Mouse (Mus musculus) stomach, embryonic 16.5 days (tissue): ENCODE results near the gene 2210011C24Rik. TPM values are rescaled to one million over a fixed set of nuclear protein-coding genes. Genes with fewer than 3 reads are reported as not detected.
A peak's percentile ranks its signal among the peaks of the same experiment; 100 is the strongest.

Source experiments
- ATAC-seq: fragments of 200-750 bp; cut with Nextera tagmentation; 2 replicates; pipeline ENCODE4 v1.8.0; 2017; ENCODE audit warnings: moderate number of reproducible peaks, moderate TSS enrichment; ENCODE audit not compliant: insufficient read depth, low FRiP score
- H3K27ac ChIP-seq: fragments of 300-500 bp; sonication (generic); 2 replicates; pipeline ENCODE4 v1.5.1; 2014; ENCODE audit warnings: low read length
- H3K27me3 ChIP-seq: fragments of 300-500 bp; sonication (generic); 2 replicates; pipeline ENCODE4 v1.6.1; 2014; ENCODE audit warnings: low read length, control low read depth, mixed read lengths; ENCODE audit not compliant: control insufficient read depth, insufficient read depth
- H3K36me3 ChIP-seq: fragments of 300-500 bp; sonication (generic); 2 replicates; pipeline ENCODE4 v1.6.1; 2014; ENCODE audit warnings: low read length; ENCODE audit not compliant: control insufficient read depth, insufficient read depth
- H3K4me1 ChIP-seq: fragments of 300-500 bp; sonication (generic); 2 replicates; pipeline ENCODE4 v1.6.1; 2014; ENCODE audit warnings: low read length, control low read depth, mixed read lengths; ENCODE audit not compliant: control insufficient read depth, insufficient read depth
- H3K4me2 ChIP-seq: fragments of 300-500 bp; sonication (generic); 2 replicates; pipeline ENCODE4 v1.6.1; 2014; ENCODE audit warnings: low read depth, low read length, mixed read lengths
- H3K4me3 ChIP-seq: fragments of 300-500 bp; sonication (generic); replicated peaks from 2 replicates; pipeline ENCODE4 v1.5.1; 2014; ENCODE audit warnings: mild to moderate bottlenecking, low read length
- H3K9ac ChIP-seq: fragments of 300-500 bp; sonication (generic); 2 replicates; pipeline ENCODE4 v1.6.1; 2014; ENCODE audit warnings: low read length
- H3K9me3 ChIP-seq: fragments of 300-500 bp; sonication (generic); replicated peaks from 2 replicates; pipeline ENCODE4 v1.6.1; 2016; ENCODE audit warnings: low read length, control low read depth; ENCODE audit not compliant: control insufficient read depth
- WGBS: fragments of 180-500 bp; shearing (Covaris S2); extraction: QIAGEN DNeasy Blood & Tissue Kit; methylation state at CpG from one replicate; pipeline ENCODE4 v1.1.7; 2014; 5-methylcytosine and 5-hydroxymethylcytosine counted together
- polyA plus RNA-seq: library from polyadenylated mRNA; unstranded; fragments of >200 nt; fragmentation: Nextera tagmentation; extraction: Ambion mirVana; gene quantifications from 2 replicates; pipeline ENCODE4 v1.2.1, GENCODE M21; 2015

Gene 2210011C24Rik
- polyA plus RNA-seq, 1 experiment from 2014 or later, result 0.80 TPM

GRCm38 (mm10) chr8:83999825-84000224, 12.1 kb downstream of the 2210011C24Rik start:
- no peak overlapping the region; the same call in 1 of the 2 replicates for H3K4me2 ChIP-seq
- peaks cover 28% of the 10 kb centered on the region for H3K4me1 ChIP-seq
- 87% methylated on average over 2 of the region's 2 CpGs for WGBS

GRCm38 (mm10) chr8:83999057-83999705, 12.8 kb downstream of the 2210011C24Rik start:
- ATAC-seq, result no peak
- 59% methylated on average over 16 of the region's 16 CpGs for WGBS
- H3K9me3 ChIP-seq, result no peaks in the 10 kb centered on the region
- H3K4me2 ChIP-seq, result peak overlapping the region; percentile 84
- H3K9ac ChIP-seq, result peak overlapping the region; percentile 89
- peaks cover 25% of the 10 kb centered on the region for H3K4me1 ChIP-seq
- H3K4me3 ChIP-seq, result peak overlapping the region; percentile 83
- H3K36me3 ChIP-seq, result peaks cover 7% of the 10 kb centered on the region; the same call in 1 of the 2 replicates
- H3K27me3 ChIP-seq, result no peaks in the 10 kb centered on the region
- no peak overlapping the region; the same call in 1 of the 2 replicates for H3K27ac ChIP-seq

More at GRCm38 (mm10) chr8:83999825-84000224, 12.1 kb downstream of the 2210011C24Rik start:
- Histone ChIP-seq H3K9me3 (no peaks in the 10 kb centered on the region), H3K9ac (no peak overlapping the region), H3K27ac (no peak overlapping the region), H3K4me3 (no peak overlapping the region), H3K27me3 (no peaks in the 10 kb centered on the region), H3K36me3 (peaks cover 7% of the 10 kb centered on the region; the same call in 1 of the 2 replicates)
- no peak for ATAC-seq

- Histone ChIP-seq H3K4me3 (peak overlapping the region; percentile 83), H3K9ac (peak overlapping the region; percentile 89), H3K4me2 (peak overlapping the region; percentile 84), H3K36me3 (peaks cover 7% of the 10 kb centered on the region; the same call in 1 of the 2 replicates), H3K4me1 (peaks cover 20% of the 10 kb centered on the region), H3K9me3 (no peaks in the 10 kb centered on the region), H3K27ac (peak overlapping the region; percentile 98), H3K27me3 (no peaks in the 10 kb centered on the region)
- no peak for ATAC-seq
- WGBS, result 2% methylated on average over 69 of the region's 92 CpGs
Observed at GRCm38 (mm10) chr8:83998231-83999056, 13.5 kb downstream of the 2210011C24Rik start.

GRCm38 (mm10) chr8:83997511-83998141, 14.3 kb downstream of the 2210011C24Rik start, which contains the start of gene Samd1:
Samd1 (plus strand) TSS chr8:83997672.
- Histone ChIP-seq H3K9me3 (no peaks in the 10 kb centered on the region), H3K27ac (peak within 1 kb of the TSS; percentile 98), H3K4me3 (peak within 1 kb of the TSS; percentile 83), H3K9ac (peak within 1 kb of the TSS; percentile 89), H3K36me3 (peaks cover 7% of the 10 kb centered on the region; the same call in 1 of the 2 replicates), H3K4me2 (peak within 1 kb of the TSS; percentile 86), H3K27me3 (no peaks in the 10 kb centered on the region), H3K4me1 (peaks cover 20% of the 10 kb centered on the region)
- under 1% methylated on average over 68 of the region's 112 CpGs for WGBS
- ATAC-seq, result no peak

- no peaks in the 10 kb centered on the region for H3K9me3 ChIP-seq
- H3K27me3 ChIP-seq, result no peaks in the 10 kb centered on the region
- H3K4me2 ChIP-seq, result peak overlapping the region; percentile 86
- peaks cover 7% of the 10 kb centered on the region; the same call in 1 of the 2 replicates for H3K36me3 ChIP-seq
- H3K27ac ChIP-seq, result peak overlapping the region; percentile 98
- H3K4me1 ChIP-seq, result peaks cover 20% of the 10 kb centered on the region
- 2% methylated on average over 66 of the region's 103 CpGs for WGBS
- peak overlapping the region; percentile 89 for H3K9ac ChIP-seq
- peak; percentile 91 for ATAC-seq
- peak overlapping the region; percentile 83 for H3K4me3 ChIP-seq
Observed at GRCm38 (mm10) chr8:83996567-83997505, 15.1 kb downstream of the 2210011C24Rik start.

- 25% methylated on average over 12 of the region's 12 CpGs for WGBS
- Histone ChIP-seq H3K9ac (no peak overlapping the region; the same call in 1 of the 2 replicates), H3K4me1 (peaks cover 16% of the 10 kb centered on the region), H3K4me2 (peak overlapping the region; percentile 86), H3K4me3 (peak overlapping the region; percentile 83), H3K36me3 (0 out of 2 replicates have a peak, but pooled peaks cover 8% of the 10 kb centered on the region), H3K27ac (no peak overlapping the region), H3K27me3 (no peaks in the 10 kb centered on the region), H3K9me3 (no peaks in the 10 kb centered on the region)
- ATAC-seq, result no peak
Observed at GRCm38 (mm10) chr8:83995973-83996372, 16.0 kb downstream of the 2210011C24Rik start.

GRCm38 (mm10) chr8:83994030-83994429, 17.9 kb downstream of the 2210011C24Rik start:
- Histone ChIP-seq H3K4me2 (no peak overlapping the region), H3K36me3 (0 out of 2 replicates have a peak, but pooled peaks cover 3% of the 10 kb centered on the region), H3K27ac (no peak overlapping the region), H3K4me1 (peaks cover 5% of the 10 kb centered on the region), H3K27me3 (no peaks in the 10 kb centered on the region), H3K9ac (no peak overlapping the region), H3K4me3 (no peak overlapping the region), H3K9me3 (no peaks in the 10 kb centered on the region)
- ATAC-seq, result no peak
- 71% methylated on average over 3 of the region's 3 CpGs for WGBS

GRCm38 (mm10) chr8:83992488-83992887, 19.5 kb downstream of the 2210011C24Rik start:
- Histone ChIP-seq H3K4me3 (no peak overlapping the region), H3K4me2 (no peak overlapping the region), H3K27me3 (no peaks in the 10 kb centered on the region), H3K36me3 (peaks cover 5% of the 10 kb centered on the region; the same call in 1 of the 2 replicates), H3K27ac (no peak overlapping the region), H3K4me1 (no peaks in the 10 kb centered on the region), H3K9ac (no peak overlapping the region), H3K9me3 (no peaks in the 10 kb centered on the region)
- 82% methylated on average over 2 of the region's 2 CpGs for WGBS
- ATAC-seq, result no peak
